Mouse (Mus musculus) heart, postnatal 4 days (tissue): Measurements from ENCODE around the gene Zfp467. TPM values are rescaled to one million over a fixed set of nuclear protein-coding genes. Genes with fewer than 3 reads are reported as not detected.

Experiments used
- DNase-seq: peaks from one replicate; pipeline ENCODE4 v3.0.0; 2021
- microRNA-seq, 2 experiments: library from miRNA; unstranded; fragments of <30 nt; microRNA quantifications; one replicate each; pipeline ENCODE4 v1.2.0; 2021 to 2022
- total RNA-seq, 2 experiments: library from RNA; stranded (reverse); gene quantifications; 2 replicates each; pipeline ENCODE4 v1.2.3; 2021

The Zfp467 gene
- total RNA-seq, 2 experiments from 2014 or later = 17.1 to 25.9 TPM

DNA sequence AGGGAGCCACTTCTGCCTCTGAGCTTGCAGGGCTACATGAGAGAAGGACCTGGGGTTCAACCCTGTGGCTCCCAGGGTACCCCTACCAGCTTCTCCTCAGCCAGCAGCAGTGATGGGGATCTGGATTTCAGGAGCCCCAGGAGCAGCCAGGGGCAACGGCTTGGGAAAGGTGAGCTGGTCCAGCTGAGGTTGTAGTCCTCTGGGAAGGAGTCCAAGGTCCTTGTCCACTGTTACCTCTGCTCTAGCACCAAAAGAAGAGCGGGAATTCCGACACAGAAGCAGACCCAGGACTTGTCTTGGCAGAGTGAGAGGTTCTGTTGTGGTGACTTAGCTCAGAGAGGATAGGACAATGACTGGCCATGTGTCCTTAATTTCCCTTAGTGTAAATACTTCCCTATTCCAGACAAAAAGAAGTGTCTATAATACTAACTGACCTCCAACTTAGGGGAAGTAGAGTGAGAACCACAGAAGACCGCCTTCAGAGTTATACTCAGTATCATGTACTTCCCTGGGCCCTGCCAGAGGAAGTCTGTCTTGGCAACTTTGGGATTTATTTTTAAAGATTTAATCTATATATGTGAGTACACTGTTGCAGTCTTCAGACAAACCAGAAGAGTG, 35.8 kb downstream of the Zfp467 start:
- no peak for DNase-seq

DNA sequence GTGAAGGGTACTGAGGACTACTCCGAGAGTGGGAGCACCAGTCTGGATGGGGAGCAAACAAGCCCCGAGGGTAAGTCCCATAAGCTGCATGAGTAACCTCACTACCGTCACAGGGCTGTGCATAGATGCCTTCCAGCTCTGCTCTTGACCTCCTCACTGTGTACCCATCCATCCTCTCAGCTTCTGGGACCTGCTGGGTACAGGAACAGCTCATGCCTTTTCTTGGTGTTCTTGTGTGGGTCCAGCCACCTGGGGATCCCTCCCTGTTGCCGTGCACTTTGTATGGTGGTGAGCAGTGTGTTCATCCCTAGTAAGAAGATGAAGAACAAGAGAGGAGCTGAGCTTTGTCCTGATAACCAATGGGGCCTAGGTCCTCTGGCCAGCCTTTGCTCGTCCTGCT, 41.6 kb downstream of the Zfp467 start:
- DNase-seq = no peak

DNA sequence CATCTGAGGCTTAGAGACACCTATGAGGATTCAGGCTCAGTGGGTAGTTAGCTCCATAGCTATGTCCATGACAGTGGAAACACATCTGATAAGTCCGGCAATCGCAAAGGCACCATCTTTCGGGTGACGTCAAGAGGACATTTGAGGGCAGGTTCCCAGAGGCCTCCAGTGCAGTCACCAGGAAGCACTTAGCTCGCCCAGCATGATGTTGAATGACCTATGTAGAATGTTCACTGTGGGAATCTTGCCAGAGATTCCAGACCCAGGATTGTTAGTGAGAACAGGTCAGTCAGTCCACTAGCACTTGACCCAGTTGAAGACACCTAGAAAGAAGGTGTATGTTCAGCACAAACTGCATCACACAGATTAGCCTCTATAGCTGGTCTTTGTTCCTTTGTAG, 45.7 kb downstream of the Zfp467 start:
- DNase-seq = no peak

DNA sequence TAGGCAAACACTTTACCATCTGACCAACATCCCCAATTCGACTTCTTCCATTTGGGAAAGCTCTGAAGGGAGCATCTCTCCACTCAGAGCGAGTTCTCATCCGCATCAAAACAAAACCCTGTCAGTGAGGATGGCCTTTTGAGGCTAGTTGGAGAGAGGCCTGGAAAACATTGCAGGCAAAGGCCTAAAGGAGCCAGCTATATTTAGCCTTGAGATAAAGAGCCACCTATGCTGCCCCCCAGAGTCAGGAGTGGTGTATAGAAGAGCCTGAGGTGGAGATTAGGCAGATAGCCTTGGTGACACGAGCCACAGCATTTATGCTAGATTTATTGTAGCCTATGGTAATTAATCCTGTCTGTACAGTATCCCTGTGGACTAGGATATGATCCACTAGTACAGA, 48.3 kb downstream of the Zfp467 start:
- peak; percentile 56 for DNase-seq

DNA sequence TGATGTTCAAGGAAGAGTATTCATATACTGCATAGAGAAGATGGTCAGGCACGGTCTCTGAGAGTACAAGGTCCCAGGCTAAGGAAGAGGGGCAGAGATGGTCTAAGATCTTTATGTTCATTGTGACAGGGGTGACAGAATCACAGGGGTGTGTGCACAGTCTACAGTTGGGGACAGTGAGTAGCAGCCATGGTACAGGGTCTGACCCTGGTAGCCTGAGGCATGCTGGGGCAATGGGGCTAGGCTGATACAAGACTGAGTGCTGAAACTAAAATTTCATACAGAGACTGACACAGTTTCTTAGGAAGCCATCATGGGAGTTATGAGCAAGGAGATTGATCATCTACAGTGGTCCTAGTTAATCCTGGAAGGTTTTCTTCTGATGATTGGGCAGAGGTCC, 48.9 kb downstream of the Zfp467 start:
- DNase-seq = no peak

DNA sequence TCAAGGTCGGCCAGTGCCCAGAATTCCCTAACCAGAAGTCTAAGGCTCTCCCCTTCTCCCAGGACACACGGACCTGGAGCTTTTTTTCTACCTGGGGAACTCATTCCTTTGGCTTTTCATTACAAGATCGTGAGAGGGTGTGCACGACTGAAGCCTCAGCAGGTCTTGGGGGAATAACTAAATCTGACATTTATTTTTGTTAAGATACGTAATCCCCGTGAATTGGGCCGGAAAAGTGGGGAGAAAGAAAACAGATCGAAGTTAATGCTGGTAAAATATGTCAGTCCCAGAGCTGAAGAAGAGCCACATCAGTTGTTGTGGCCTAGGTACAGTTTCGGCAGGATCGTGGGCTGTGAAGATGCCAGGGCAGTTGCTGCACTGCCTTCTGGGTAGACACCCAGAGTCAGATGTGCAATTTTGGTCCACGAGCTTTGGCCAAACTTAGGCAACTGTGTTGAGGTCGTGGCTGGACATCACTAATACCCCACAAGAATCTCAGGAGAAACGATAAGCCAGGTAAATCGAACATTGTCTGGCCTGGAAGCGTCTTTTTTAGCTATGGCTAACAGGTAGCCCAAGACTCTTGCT, 49.5 kb downstream of the Zfp467 start:
- no peak for DNase-seq

DNA sequence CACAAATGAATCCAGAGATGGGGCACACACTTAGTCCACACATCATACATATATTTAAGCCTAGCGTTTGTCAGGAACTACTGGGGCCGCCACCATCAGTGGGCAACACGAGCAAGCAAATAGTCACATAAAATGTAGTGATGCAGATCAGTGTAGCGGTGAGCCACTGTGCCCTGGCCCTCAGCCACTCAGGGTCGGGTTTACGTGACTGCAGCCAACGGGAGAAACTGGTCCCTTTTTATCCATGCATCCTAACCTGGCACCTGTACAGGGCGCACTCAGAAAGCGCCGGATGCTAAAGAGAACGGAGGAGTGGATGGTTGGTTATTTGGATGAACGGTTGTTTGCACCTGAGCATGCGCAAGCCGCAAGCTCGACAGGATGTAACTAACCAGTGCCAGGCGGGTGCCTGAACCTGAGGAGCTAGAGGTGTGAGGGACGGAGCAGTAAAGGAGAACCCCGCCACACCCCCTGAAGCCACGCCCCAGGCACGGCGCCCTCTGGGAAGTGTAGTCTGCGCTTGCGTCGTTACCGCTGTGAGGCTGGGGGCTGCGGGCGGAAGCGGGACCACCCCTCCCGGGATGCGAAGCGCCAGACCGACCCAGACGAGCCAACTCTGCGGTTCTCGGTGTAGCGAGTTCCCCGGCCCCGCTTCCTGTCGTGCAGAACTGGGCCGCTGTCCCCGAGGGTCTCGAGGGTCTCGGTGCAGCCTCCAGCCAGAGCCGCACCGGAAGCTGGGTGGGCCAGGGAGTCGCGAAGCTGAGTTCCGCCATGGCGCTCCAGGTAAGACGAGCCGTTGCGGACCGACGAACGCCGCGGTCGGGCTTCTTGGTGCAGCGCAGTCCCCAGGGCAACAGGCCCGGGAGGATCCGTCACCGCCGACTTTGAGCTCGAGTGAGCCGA, 50.3 kb downstream of the Zfp467 start, which contains the start of gene Krba1:
Krba1 (plus strand) TSS at position 482 of the 903 bp plus-strand sequence.
- DNase-seq = peak; percentile 86

DNA sequence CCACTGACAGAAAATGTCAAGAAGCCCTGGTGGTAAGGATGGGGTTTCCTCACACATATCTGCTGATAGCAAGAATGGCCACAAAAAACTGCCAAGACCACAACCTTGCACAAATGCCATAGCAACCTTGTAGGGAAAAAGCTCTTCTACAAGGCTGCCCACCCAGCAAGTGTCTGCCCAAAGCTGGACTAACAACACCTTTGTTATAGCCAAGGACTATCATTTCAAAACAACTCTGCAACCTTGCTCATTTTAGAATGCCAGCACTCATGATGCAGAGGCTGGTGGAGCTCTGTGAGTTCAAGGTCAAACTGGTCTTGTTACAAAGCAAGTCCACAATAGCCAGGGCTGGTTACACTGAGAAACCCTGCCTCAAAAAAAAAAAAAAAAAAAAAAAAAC, 51.8 kb downstream of the Zfp467 start:
- DNase-seq = no peak

DNA sequence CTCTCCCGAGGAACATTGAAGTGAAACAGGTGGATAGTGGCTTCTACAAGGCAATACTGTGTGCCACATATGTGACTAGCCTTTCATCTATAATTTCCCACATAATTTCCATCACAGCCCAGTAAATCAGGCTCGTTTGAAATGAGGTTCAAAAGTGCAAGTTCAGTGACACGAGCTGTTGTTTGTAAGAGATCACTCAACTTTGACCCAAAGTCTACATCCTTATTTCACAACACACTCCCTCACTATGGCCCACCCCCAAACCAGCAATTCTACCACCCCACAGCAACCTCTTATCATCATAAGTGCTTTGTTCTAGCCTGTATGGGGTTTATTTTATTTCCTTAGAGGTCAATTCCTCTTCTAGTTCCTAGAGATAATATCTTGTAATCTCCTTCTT, 57.4 kb downstream of the Zfp467 start:
- no peak for DNase-seq

Small RNAs within 50 kb of the gene (microRNA-seq; reads per million reads assigned to microRNA genes)
- gene Gm24325 = 0 reads per million in 2 experiments

Other genes starting within 250 kb of the Zfp467 start
- 10 to 100 TPM; 32.5 to 40.1 TPM for gene Krba1, start 50.2 kb downstream of the Zfp467 start, total RNA-seq
- gene Sspo, start 2.4 kb upstream of the Zfp467 start, total RNA-seq = under 1 TPM; 0.38 to 0.64 TPM
- 10 to 100 TPM; 14.0 to 16.4 TPM for gene Atp6v0e2, start 91.8 kb upstream of the Zfp467 start, total RNA-seq
- 1 to 10 TPM; 7.5 to 9.1 TPM for gene Lrrc61, start 109.0 kb upstream of the Zfp467 start, total RNA-seq
- gene Rarres2, start 127.0 kb upstream of the Zfp467 start, total RNA-seq = 10 to 100 TPM; 69.3 to 70.3 TPM
- not detected for gene Gm45021, start 143.8 kb upstream of the Zfp467 start, total RNA-seq
- 10 to 100 TPM; 30.4 to 31.2 TPM for gene Repin1, start 148.1 kb upstream of the Zfp467 start, total RNA-seq
- gene Gm44965, start 148.1 kb upstream of the Zfp467 start, total RNA-seq = not detected
- gene Zfp775, start 156.2 kb upstream of the Zfp467 start, total RNA-seq = 1 to 10 TPM; 4.0 to 5.4 TPM
- under 1 TPM; 0.41 to 0.50 TPM for gene AI854703, start 180.9 kb upstream of the Zfp467 start, total RNA-seq
- gene Gimap8, start 201.4 kb upstream of the Zfp467 start, total RNA-seq = 1 to 10 TPM; 9.0 to 9.3 TPM
- 1 to 10 TPM; 6.7 to 7.0 TPM for gene Gimap9, start 230.3 kb upstream of the Zfp467 start, total RNA-seq
- gene Gimap4, start 238.7 kb upstream of the Zfp467 start, total RNA-seq = 10 to 100 TPM; 41.2 to 50.1 TPM